Mouse (Mus musculus): ENCODE results near the gene Hoxa10. TPM values are rescaled to one million over a fixed set of nuclear protein-coding genes. Genes with fewer than 3 reads are reported as not detected.

The Hoxa10 gene
- polyA plus RNA-seq, 1 experiment from 2014 or later, result 0.14 TPM

- H3K4me3 ChIP-seq (replicated peaks), result peak within 1 kb of the TSS; percentile 53
- ATAC-seq (ENCODE audit: low read depth) (no peak), DNase-seq (no peak)
- peaks cover 100% of the 10 kb centered on the region for H3K27me3 ChIP-seq
- H3K36me3 ChIP-seq, result no peaks in the 10 kb centered on the region
- peaks cover 8% of the 10 kb centered on the region; the same call in 1 of the 2 replicates for H3K4me1 ChIP-seq (replicated peaks)
- H3K27ac ChIP-seq, result no peak within 1 kb of the TSS
- peak within 1 kb of the TSS; percentile 63 for H3K4me2 ChIP-seq
- H3K9ac ChIP-seq, result peak within 1 kb of the TSS; percentile 59
- under 1% methylated on average over 65 of the region's 65 CpGs for WGBS (ENCODE audit: insufficient replicate concordance)
- H3K9me3 ChIP-seq (replicated peaks), result no peaks in the 10 kb centered on the region
These were observed 36.5 kb downstream of the Hoxa10 start, which contains the start of gene Hoxa5 for GRCm38 (mm10) chr6:52204050-52204752. Gene Hoxa5 (minus strand): TSS chr6:52204587.

- ATAC-seq (ENCODE audit: low read depth) (no peak), DNase-seq (no peak)
- Histone ChIP-seq H3K4me2 (peak overlapping the region; percentile 63), H3K4me3 (replicated peaks) (peak overlapping the region; percentile 53), H3K9me3 (replicated peaks) (no peaks in the 10 kb centered on the region), H3K27me3 (peaks cover 100% of the 10 kb centered on the region), H3K27ac (no peak overlapping the region), H3K4me1 (replicated peaks) (peaks cover 8% of the 10 kb centered on the region; the same call in 1 of the 2 replicates), H3K36me3 (no peaks in the 10 kb centered on the region), H3K9ac (peak overlapping the region; percentile 59)
- 1% methylated on average over 46 of the region's 46 CpGs for WGBS (ENCODE audit: insufficient replicate concordance)
These were observed 37.1 kb downstream of the Hoxa10 start for GRCm38 (mm10) chr6:52203371-52204049.

- Histone ChIP-seq H3K9me3 (replicated peaks) (no peaks in the 10 kb centered on the region), H3K4me3 (replicated peaks) (peak overlapping the region; percentile 53), H3K4me2 (peak overlapping the region; percentile 63), H3K36me3 (no peaks in the 10 kb centered on the region), H3K9ac (peak overlapping the region; percentile 59; the same call in 1 of the 2 replicates), H3K27me3 (peaks cover 100% of the 10 kb centered on the region), H3K27ac (no peak overlapping the region), H3K4me1 (replicated peaks) (peaks cover 8% of the 10 kb centered on the region; the same call in 1 of the 2 replicates)
- under 1% methylated on average over 10 of the region's 10 CpGs for WGBS (ENCODE audit: insufficient replicate concordance)
- DNase-seq (no peak), ATAC-seq (ENCODE audit: low read depth) (no peak)
These were observed 37.6 kb downstream of the Hoxa10 start for GRCm38 (mm10) chr6:52203121-52203370.

GRCm38 (mm10) chr6:52202362-52203120 is 38.1 kb downstream of the Hoxa10 start:
- H3K27me3 ChIP-seq, result peaks cover 100% of the 10 kb centered on the region
- peaks cover 8% of the 10 kb centered on the region; the same call in 1 of the 2 replicates for H3K4me1 ChIP-seq (replicated peaks)
- 17% methylated on average over 22 of the region's 22 CpGs for WGBS (ENCODE audit: insufficient replicate concordance)
- H3K4me2 ChIP-seq, result peak overlapping the region; percentile 63
- H3K36me3 ChIP-seq, result no peaks in the 10 kb centered on the region
- DNase-seq, result no peak
- no peaks in the 10 kb centered on the region for H3K9me3 ChIP-seq (replicated peaks)
- no peak for ATAC-seq (ENCODE audit: low read depth)
- no peak overlapping the region for H3K27ac ChIP-seq
- peak overlapping the region; percentile 53 for H3K4me3 ChIP-seq (replicated peaks)
- H3K9ac ChIP-seq, result no peak overlapping the region; the same call in 1 of the 2 replicates

GRCm38 (mm10) chr6:52201269-52201668 is 39.4 kb downstream of the Hoxa10 start:
- Histone ChIP-seq H3K4me2 (no peak overlapping the region), H3K4me1 (replicated peaks) (peaks cover 8% of the 10 kb centered on the region; the same call in 1 of the 2 replicates), H3K9me3 (replicated peaks) (no peaks in the 10 kb centered on the region), H3K27me3 (peaks cover 100% of the 10 kb centered on the region), H3K36me3 (no peaks in the 10 kb centered on the region), H3K4me3 (replicated peaks) (no peak overlapping the region), H3K27ac (no peak overlapping the region), H3K9ac (no peak overlapping the region)
- WGBS (ENCODE audit: insufficient replicate concordance), result 67% methylated on average over 1 of the region's 1 CpGs
- ATAC-seq (ENCODE audit: low read depth) (no peak), DNase-seq (no peak)

GRCm38 (mm10) chr6:52200751-52201250 is 39.9 kb downstream of the Hoxa10 start:
- H3K9ac ChIP-seq, result no peak overlapping the region
- H3K27me3 ChIP-seq, result peaks cover 100% of the 10 kb centered on the region
- no peak overlapping the region for H3K4me3 ChIP-seq (replicated peaks)
- H3K4me1 ChIP-seq (replicated peaks), result peaks cover 8% of the 10 kb centered on the region; the same call in 1 of the 2 replicates
- H3K36me3 ChIP-seq, result no peaks in the 10 kb centered on the region
- WGBS (ENCODE audit: insufficient replicate concordance), result 39% methylated on average over 10 of the region's 10 CpGs
- ATAC-seq (ENCODE audit: low read depth) (no peak), DNase-seq (no peak)
- H3K27ac ChIP-seq, result no peak overlapping the region
- no peak overlapping the region for H3K4me2 ChIP-seq
- H3K9me3 ChIP-seq (replicated peaks), result no peaks in the 10 kb centered on the region

- 35% methylated on average over 29 of the region's 30 CpGs for WGBS (ENCODE audit: insufficient replicate concordance)
- Histone ChIP-seq H3K27me3 (peaks cover 100% of the 10 kb centered on the region), H3K9me3 (replicated peaks) (no peaks in the 10 kb centered on the region), H3K4me2 (no peak overlapping the region), H3K4me1 (replicated peaks) (peaks cover 8% of the 10 kb centered on the region; the same call in 1 of the 2 replicates), H3K9ac (no peak overlapping the region), H3K27ac (no peak overlapping the region; the same call in 1 of the 2 replicates), H3K36me3 (no peaks in the 10 kb centered on the region), H3K4me3 (replicated peaks) (no peak overlapping the region)
- ATAC-seq (ENCODE audit: low read depth), result no peak
- no peak for DNase-seq
These were observed 40.4 kb downstream of the Hoxa10 start for GRCm38 (mm10) chr6:52200073-52200750.

- H3K4me1 ChIP-seq (replicated peaks), result peaks cover 2% of the 10 kb centered on the region
These were observed 43.4 kb downstream of the Hoxa10 start for GRCm38 (mm10) chr6:52197271-52197670.

GRCm38 (mm10) chr6:52196811-52197210 is 43.8 kb downstream of the Hoxa10 start:
- DNase-seq (no peak), ATAC-seq (ENCODE audit: low read depth) (no peak)
- Histone ChIP-seq H3K9me3 (replicated peaks) (no peaks in the 10 kb centered on the region), H3K4me1 (replicated peaks) (peaks cover 7% of the 10 kb centered on the region), H3K9ac (no peak overlapping the region), H3K36me3 (no peaks in the 10 kb centered on the region), H3K4me2 (no peak overlapping the region), H3K27me3 (peaks cover 99% of the 10 kb centered on the region), H3K27ac (no peak overlapping the region), H3K4me3 (replicated peaks) (no peak overlapping the region)
- whole genome bisulfite sequencing (ENCODE audit: insufficient replicate concordance), result 18% methylated on average over 9 of the region's 9 CpGs

More at GRCm38 (mm10) chr6:52197271-52197670, 43.4 kb downstream of the Hoxa10 start:
- whole genome bisulfite sequencing (ENCODE audit: insufficient replicate concordance), result 11% methylated on average over 10 of the region's 10 CpGs
- H3K36me3 ChIP-seq, result no peaks in the 10 kb centered on the region
- H3K27ac ChIP-seq, result no peak overlapping the region
- ATAC-seq (ENCODE audit: low read depth), result no peak
- H3K9me3 ChIP-seq (replicated peaks), result no peaks in the 10 kb centered on the region
- no peak overlapping the region for H3K4me2 ChIP-seq
- peaks cover 99% of the 10 kb centered on the region for H3K27me3 ChIP-seq
- no peak for DNase-seq
- no peak overlapping the region for H3K9ac ChIP-seq
- H3K4me3 ChIP-seq (replicated peaks), result no peak overlapping the region

- ATAC-seq (ENCODE audit: low read depth) (no peak), DNase-seq (no peak)
- no peak overlapping the region for H3K4me2 ChIP-seq
- H3K9me3 ChIP-seq (replicated peaks), result no peaks in the 10 kb centered on the region
- WGBS (ENCODE audit: insufficient replicate concordance), result 19% methylated on average over 10 of the region's 10 CpGs
- no peak overlapping the region for H3K4me3 ChIP-seq (replicated peaks)
- H3K4me1 ChIP-seq (replicated peaks), result peaks cover 11% of the 10 kb centered on the region
- H3K27ac ChIP-seq, result no peak overlapping the region
- no peak overlapping the region for H3K9ac ChIP-seq
- H3K27me3 ChIP-seq, result peaks cover 99% of the 10 kb centered on the region
- no peaks in the 10 kb centered on the region for H3K36me3 ChIP-seq
These were observed 46.0 kb downstream of the Hoxa10 start for GRCm38 (mm10) chr6:52194690-52195089.

Measured in liver, embryonic 13.5 days (tissue).